Mouse (Mus musculus) hindbrain, embryonic 16.5 days (tissue): ENCODE data around the gene Gtf3c1. TPM values are rescaled to one million over a fixed set of nuclear protein-coding genes. Genes with fewer than 3 reads are reported as not detected.

ENCODE experiments used
- ATAC-seq: fragments of 200-750 bp; cut with Nextera tagmentation; 2 replicates; pipeline ENCODE4 v1.8.0; 2017; ENCODE audit warnings: moderate TSS enrichment, moderate library complexity
- H3K27ac ChIP-seq: fragments of 300-500 bp; sonication (generic); 2 replicates; pipeline ENCODE4 v1.5.1; 2014; ENCODE audit warnings: low read depth, mild to moderate bottlenecking, control low read depth, low read length, moderate library complexity
- H3K27me3 ChIP-seq: fragments of 300-500 bp; sonication (generic); replicated peaks from 2 replicates; pipeline ENCODE4 v1.6.1; 2014; ENCODE audit warnings: low read length; ENCODE audit not compliant: control insufficient read depth, insufficient read depth
- H3K36me3 ChIP-seq: fragments of 300-500 bp; sonication (generic); 2 replicates; pipeline ENCODE4 v1.6.1; 2014; ENCODE audit warnings: mild to moderate bottlenecking, low read length, moderate library complexity, mixed read lengths; ENCODE audit not compliant: control insufficient read depth, insufficient read depth
- H3K4me1 ChIP-seq: fragments of 300-500 bp; sonication (generic); 2 replicates; pipeline ENCODE4 v1.6.1; 2014; ENCODE audit warnings: low read depth, low read length; ENCODE audit not compliant: control insufficient read depth, insufficient read depth
- H3K4me2 ChIP-seq: fragments of 300-500 bp; sonication (generic); 2 replicates; pipeline ENCODE4 v1.6.1; 2014; ENCODE audit warnings: mild to moderate bottlenecking, low read length, control low read depth, moderate library complexity
- H3K4me3 ChIP-seq: fragments of 300-500 bp; sonication (generic); 2 replicates; pipeline ENCODE4 v1.5.1; 2014; ENCODE audit warnings: mild to moderate bottlenecking, low read length, control low read depth, moderate library complexity
- H3K9ac ChIP-seq: fragments of 300-500 bp; sonication (generic); 2 replicates; pipeline ENCODE4 v1.6.1; 2014; ENCODE audit warnings: low read depth, mild to moderate bottlenecking, control low read depth, low read length, moderate library complexity
- H3K9me3 ChIP-seq: fragments of 300-500 bp; sonication (generic); 2 replicates; pipeline ENCODE4 v1.6.1; 2014; ENCODE audit warnings: mild to moderate bottlenecking, low read length, moderate library complexity; ENCODE audit not compliant: control insufficient read depth
- WGBS: fragments of 180-500 bp; shearing (Covaris S2); extraction: QIAGEN DNeasy Blood & Tissue Kit; methylation state at CpG from one replicate; pipeline ENCODE4 v1.1.7; 2014; 5-methylcytosine and 5-hydroxymethylcytosine counted together
- polyA plus RNA-seq: library from polyadenylated mRNA; unstranded; fragments of >200 nt; fragmentation: Nextera tagmentation; extraction: Ambion mirVana; gene quantifications from 2 replicates; pipeline ENCODE4 v1.2.1, GENCODE M21; 2015

The Gtf3c1 gene
- polyA plus RNA-seq, 1 experiment from 2014 or later = 23.0 TPM

GRCm38 (mm10) chr7:125615453-125615852, 92.1 kb downstream of the Gtf3c1 start:
- Histone ChIP-seq H3K9me3 (no peaks in the 10 kb centered on the region), H3K36me3 (no peaks in the 10 kb centered on the region), H3K27ac (no peak overlapping the region), H3K4me3 (no peak overlapping the region), H3K27me3 (no peaks in the 10 kb centered on the region), H3K9ac (no peak overlapping the region), H3K4me2 (no peak overlapping the region), H3K4me1 (no peaks in the 10 kb centered on the region)
- WGBS = 95% methylated on average over 7 of the region's 7 CpGs
- no peak for ATAC-seq

GRCm38 (mm10) chr7:125613579-125613978, 94.0 kb downstream of the Gtf3c1 start:
- H3K27me3 ChIP-seq = no peaks in the 10 kb centered on the region
- H3K27ac ChIP-seq = no peak overlapping the region
- no peak overlapping the region for H3K9ac ChIP-seq
- no peaks in the 10 kb centered on the region for H3K36me3 ChIP-seq
- no peaks in the 10 kb centered on the region for H3K9me3 ChIP-seq
- no peaks in the 10 kb centered on the region for H3K4me1 ChIP-seq
- H3K4me2 ChIP-seq = no peak overlapping the region
- H3K4me3 ChIP-seq = no peak overlapping the region
- 86% methylated on average over 5 of the region's 5 CpGs for WGBS
- no peak for ATAC-seq

- H3K4me2 ChIP-seq = no peak overlapping the region
- no peak overlapping the region for H3K9ac ChIP-seq
- WGBS = 87% methylated on average over 4 of the region's 4 CpGs
- no peaks in the 10 kb centered on the region for H3K4me1 ChIP-seq
- no peak overlapping the region for H3K27ac ChIP-seq
- H3K9me3 ChIP-seq = no peaks in the 10 kb centered on the region
- H3K4me3 ChIP-seq = no peak overlapping the region
- no peaks in the 10 kb centered on the region for H3K36me3 ChIP-seq
- no peak for ATAC-seq
- H3K27me3 ChIP-seq = no peaks in the 10 kb centered on the region
Observed at GRCm38 (mm10) chr7:125608183-125608688, 99.3 kb downstream of the Gtf3c1 start.

GRCm38 (mm10) chr7:125607384-125608182, 100.0 kb downstream of the Gtf3c1 start:
- no peaks in the 10 kb centered on the region for H3K4me1 ChIP-seq
- 69% methylated on average over 6 of the region's 6 CpGs for WGBS

GRCm38 (mm10) chr7:125606265-125607164, 101.1 kb downstream of the Gtf3c1 start:
- Histone ChIP-seq H3K27ac (no peak overlapping the region), H3K4me2 (no peak overlapping the region), H3K9me3 (no peaks in the 10 kb centered on the region), H3K9ac (no peak overlapping the region), H3K4me1 (no peaks in the 10 kb centered on the region), H3K27me3 (no peaks in the 10 kb centered on the region), H3K4me3 (no peak overlapping the region), H3K36me3 (no peaks in the 10 kb centered on the region)
- WGBS = 59% methylated on average over 2 of the region's 2 CpGs
- no peak for ATAC-seq

More at GRCm38 (mm10) chr7:125607384-125608182, 100.0 kb downstream of the Gtf3c1 start:
- H3K9ac ChIP-seq = no peak overlapping the region
- H3K4me3 ChIP-seq = no peak overlapping the region
- no peak overlapping the region for H3K27ac ChIP-seq
- ATAC-seq = no peak
- H3K4me2 ChIP-seq = no peak overlapping the region
- H3K27me3 ChIP-seq = no peaks in the 10 kb centered on the region
- no peaks in the 10 kb centered on the region for H3K36me3 ChIP-seq
- H3K9me3 ChIP-seq = no peaks in the 10 kb centered on the region

- 64% methylated on average over 4 of the region's 4 CpGs for WGBS
- no peak for ATAC-seq
Observed at GRCm38 (mm10) chr7:125605725-125606139, 101.8 kb downstream of the Gtf3c1 start.

GRCm38 (mm10) chr7:125604362-125605319, 102.9 kb downstream of the Gtf3c1 start:
- Histone ChIP-seq H3K36me3 (no peaks in the 10 kb centered on the region), H3K27me3 (no peaks in the 10 kb centered on the region), H3K4me1 (no peaks in the 10 kb centered on the region), H3K4me3 (no peak overlapping the region), H3K9me3 (no peaks in the 10 kb centered on the region), H3K4me2 (no peak overlapping the region), H3K27ac (no peak overlapping the region), H3K9ac (no peak overlapping the region)
- ATAC-seq = no peak
- WGBS = 87% methylated on average over 12 of the region's 12 CpGs

More at GRCm38 (mm10) chr7:125605725-125606139, 101.8 kb downstream of the Gtf3c1 start:
- Histone ChIP-seq H3K9ac (no peak overlapping the region), H3K4me1 (no peaks in the 10 kb centered on the region), H3K27ac (no peak overlapping the region), H3K4me2 (no peak overlapping the region), H3K27me3 (no peaks in the 10 kb centered on the region), H3K36me3 (no peaks in the 10 kb centered on the region), H3K9me3 (no peaks in the 10 kb centered on the region), H3K4me3 (no peak overlapping the region)

GRCm38 (mm10) chr7:125603185-125603631, 104.4 kb downstream of the Gtf3c1 start, which contains the start of gene Il21r:
Il21r (plus strand) TSS chr7:125603429.
- no peaks in the 10 kb centered on the region for H3K36me3 ChIP-seq
- ATAC-seq = no peak
- no peak within 1 kb of the TSS for H3K4me3 ChIP-seq

More at GRCm38 (mm10) chr7:125603185-125603631, 104.4 kb downstream of the Gtf3c1 start, which contains the start of gene Il21r:
- Histone ChIP-seq H3K27ac (no peak within 1 kb of the TSS), H3K4me1 (no peaks in the 10 kb centered on the region), H3K9me3 (no peaks in the 10 kb centered on the region), H3K27me3 (no peaks in the 10 kb centered on the region), H3K9ac (no peak within 1 kb of the TSS), H3K4me2 (no peak within 1 kb of the TSS)
- 79% methylated on average over 11 of the region's 11 CpGs for WGBS
